Mouse (Mus musculus) hindbrain, embryonic 14.5 days (tissue): ENCODE results near the gene Celf1. TPM values are rescaled to one million over a fixed set of nuclear protein-coding genes. Genes with fewer than 3 reads are reported as not detected.
"Not testable (repeated sequence)": the region's sequence is repeated elsewhere in the genome, so short reads cannot be mapped to it uniquely, and the experiment has no call there.

ENCODE experiments used
- ATAC-seq: fragments of 200-750 bp; cut with Nextera tagmentation; 2 replicates; pipeline ENCODE4 v1.8.0; 2017; ENCODE audit warnings: moderate number of reproducible peaks, mild to moderate bottlenecking, moderate TSS enrichment, moderate library complexity; ENCODE audit not compliant: low FRiP score
- DNase-seq: peaks from one replicate; pipeline ENCODE4 v3.0.0-alpha.2; 2015; ENCODE audit warnings: low spot score
- H3K27ac ChIP-seq: fragments of 300-500 bp; sonication (generic); 2 replicates; pipeline ENCODE4 v1.5.1; 2014; ENCODE audit warnings: mild to moderate bottlenecking, moderate library complexity
- H3K27me3 ChIP-seq: fragments of 300-500 bp; sonication (generic); 2 replicates; pipeline ENCODE4 v1.6.1; 2014; ENCODE audit warnings: mild to moderate bottlenecking, low read length, mixed read lengths; ENCODE audit not compliant: control insufficient read depth, insufficient read depth
- H3K36me3 ChIP-seq: fragments of 300-500 bp; sonication (generic); replicated peaks from 2 replicates; pipeline ENCODE4 v1.6.1; 2014; ENCODE audit not compliant: control insufficient read depth, insufficient read depth
- H3K4me1 ChIP-seq: fragments of 300-500 bp; sonication (generic); replicated peaks from 2 replicates; pipeline ENCODE4 v1.6.1; 2014; ENCODE audit warnings: antibody characterized with exemption, low read length, mixed read lengths; ENCODE audit not compliant: control insufficient read depth, insufficient read depth
- H3K4me2 ChIP-seq: fragments of 300-500 bp; sonication (generic); replicated peaks from 2 replicates; pipeline ENCODE4 v1.6.1; 2014; ENCODE audit warnings: mild to moderate bottlenecking, moderate library complexity
- H3K4me3 ChIP-seq: fragments of 300-500 bp; sonication (generic); replicated peaks from 2 replicates; pipeline ENCODE4 v1.5.1; 2014; ENCODE audit warnings: mild to moderate bottlenecking, low read length
- H3K9ac ChIP-seq: fragments of 300-500 bp; sonication (generic); 2 replicates; pipeline ENCODE4 v1.6.1; 2014
- H3K9me3 ChIP-seq: fragments of 300-500 bp; sonication (generic); 2 replicates; pipeline ENCODE4 v1.6.1; 2016; ENCODE audit warnings: low read length; ENCODE audit not compliant: control insufficient read depth
- WGBS: fragments of 180-500 bp; shearing (Covaris S2); extraction: QIAGEN DNeasy Blood & Tissue Kit; methylation state at CpG from one replicate; pipeline ENCODE4 v1.1.7; 2014; 5-methylcytosine and 5-hydroxymethylcytosine counted together
- polyA plus RNA-seq: library from polyadenylated mRNA; unstranded; fragments of >200 nt; fragmentation: Nextera tagmentation; extraction: Ambion mirVana; gene quantifications from 2 replicates; pipeline ENCODE4 v1.2.1, GENCODE M21; 2014

Gene Celf1
- polyA plus RNA-seq, 1 experiment from 2014 or later: 75.2 TPM

DNA sequence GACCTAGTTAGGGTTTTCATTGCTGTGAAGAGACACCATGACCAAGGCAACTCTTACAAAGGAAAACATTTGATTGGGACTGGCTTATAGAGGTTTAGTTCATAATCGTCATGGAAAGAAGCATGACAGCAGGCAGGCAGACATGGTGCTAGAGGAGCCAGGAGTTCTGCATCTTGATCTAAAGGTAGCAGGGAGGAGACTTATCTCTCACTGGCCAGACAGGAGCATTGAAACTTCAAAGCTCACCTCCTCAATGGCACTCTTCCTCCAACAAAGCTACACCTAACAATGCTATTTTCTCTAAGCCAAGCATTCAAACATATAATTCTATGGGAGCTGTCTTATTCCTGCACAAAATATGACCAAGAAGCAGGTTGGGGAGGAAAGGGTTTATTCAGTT, 86.3 kb downstream of the Celf1 start:
- ATAC-seq (no peak), DNase-seq (no peak)
- 78% methylated on average over 1 of the region's 1 CpGs for WGBS
- Histone ChIP-seq H3K4me3 (no peak overlapping the region), H3K4me2 (no peak overlapping the region), H3K27me3 (no peaks in the 10 kb centered on the region), H3K9ac (no peak overlapping the region), H3K36me3 (no peaks in the 10 kb centered on the region), H3K9me3 (no peaks in the 10 kb centered on the region), H3K4me1 (no peaks in the 10 kb centered on the region), H3K27ac (no peak overlapping the region)

DNA sequence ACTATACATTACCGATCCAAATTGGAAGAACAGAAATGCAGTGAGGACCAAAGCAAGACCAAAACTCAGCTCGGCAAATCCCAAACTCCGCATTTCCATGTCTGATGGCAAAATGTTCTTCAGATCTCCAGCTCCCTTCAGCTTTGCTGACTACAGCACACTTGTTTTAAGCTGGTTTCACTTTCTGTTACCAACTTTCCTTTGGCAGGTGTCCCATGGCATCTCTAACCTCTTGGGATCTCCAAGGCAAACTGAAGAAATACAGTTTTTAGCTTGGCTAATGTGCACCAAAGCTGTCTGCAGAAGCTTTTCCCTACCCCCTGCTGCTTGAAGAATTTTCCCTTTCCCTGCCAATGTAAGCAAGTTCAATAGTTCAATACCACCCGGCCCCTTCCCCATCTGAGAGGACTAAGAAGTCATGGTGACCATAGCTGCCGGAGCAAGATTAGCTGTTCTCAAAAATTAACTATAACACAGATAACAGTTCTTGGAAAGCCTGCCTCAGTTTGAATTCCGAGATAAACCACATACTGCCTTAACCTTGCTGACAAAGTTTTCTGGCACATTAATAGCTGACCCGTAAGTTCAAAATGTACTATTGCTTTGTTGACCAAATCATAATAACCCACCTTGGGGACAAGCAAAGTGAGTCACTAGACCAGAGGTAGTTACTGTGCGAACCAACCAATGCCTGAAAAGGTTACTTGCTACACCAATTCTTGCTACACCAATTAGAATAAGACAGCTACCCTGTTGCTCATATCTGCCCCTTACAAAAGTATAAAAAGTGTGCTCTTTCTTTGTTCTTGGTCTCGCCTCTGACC, 87.4 kb downstream of the Celf1 start:
- no peak overlapping the region for H3K27ac ChIP-seq
- no peaks in the 10 kb centered on the region for H3K4me1 ChIP-seq
- H3K9me3 ChIP-seq: no peaks in the 10 kb centered on the region
- H3K4me2 ChIP-seq: no peak overlapping the region
- 76% methylated on average over 9 of the region's 9 CpGs for WGBS
- H3K9ac ChIP-seq: no peak overlapping the region
- H3K4me3 ChIP-seq: no peak overlapping the region
- H3K36me3 ChIP-seq: no peaks in the 10 kb centered on the region
- no peaks in the 10 kb centered on the region for H3K27me3 ChIP-seq
- ATAC-seq (no peak), DNase-seq (no peak)

DNA sequence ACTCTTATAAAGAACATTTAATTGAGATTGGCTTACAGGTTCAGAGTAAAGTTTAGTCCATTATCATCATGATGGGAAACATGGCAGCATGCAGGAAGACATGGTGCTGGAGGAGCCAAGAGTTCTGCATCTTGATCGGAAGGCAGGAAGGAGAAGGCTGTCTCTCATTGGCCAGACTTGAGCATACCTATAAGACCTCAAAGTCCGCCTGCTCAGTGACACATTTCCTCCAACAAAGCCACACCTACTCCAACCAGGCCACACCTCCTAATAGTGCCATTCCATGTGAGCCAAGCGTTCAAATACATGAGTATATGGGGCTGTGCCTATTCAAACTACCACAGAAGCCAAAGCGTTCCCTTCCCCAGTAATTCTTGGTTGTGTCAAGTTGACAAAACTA, 91.0 kb downstream of the Celf1 start:
- Histone ChIP-seq H3K4me3 (no peak overlapping the region), H3K27me3 (no peaks in the 10 kb centered on the region), H3K4me1 (no peaks in the 10 kb centered on the region), H3K36me3 (no peaks in the 10 kb centered on the region), H3K9ac (no peak overlapping the region), H3K4me2 (no peak overlapping the region), H3K9me3 (no peaks in the 10 kb centered on the region), H3K27ac (no peak overlapping the region)
- WGBS: 82% methylated on average over 4 of the region's 4 CpGs
- DNase-seq (no peak), ATAC-seq (no peak)

DNA sequence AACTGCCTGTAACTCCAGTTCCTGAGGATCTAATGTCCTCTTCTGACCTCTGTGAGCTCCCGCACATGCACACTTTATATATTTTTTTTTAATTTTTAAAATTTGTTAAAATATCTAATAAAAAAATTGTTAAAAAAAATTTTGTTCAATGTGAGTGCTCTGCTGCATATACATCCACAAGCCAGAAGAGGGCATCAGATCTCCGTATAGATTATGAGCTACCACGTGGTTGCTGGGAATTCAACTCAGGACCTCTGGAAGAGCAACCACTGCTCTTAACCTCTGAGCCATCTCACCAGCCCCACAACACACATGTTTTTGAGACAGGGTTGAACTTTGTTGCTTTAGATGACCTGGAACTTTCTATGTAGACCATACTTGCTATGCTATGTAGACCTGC, 92.8 kb downstream of the Celf1 start:
- H3K27ac ChIP-seq: no peak overlapping the region
- no peaks in the 10 kb centered on the region for H3K27me3 ChIP-seq
- no peak overlapping the region for H3K4me2 ChIP-seq
- no peaks in the 10 kb centered on the region for H3K36me3 ChIP-seq
- no peaks in the 10 kb centered on the region for H3K4me1 ChIP-seq
- H3K9me3 ChIP-seq: no peaks in the 10 kb centered on the region
- no peak for DNase-seq
- ATAC-seq: no peak
- H3K4me3 ChIP-seq: no peak overlapping the region
- WGBS: 16% methylated on average over 3 of the region's 3 CpGs
- H3K9ac ChIP-seq: no peak overlapping the region

DNA sequence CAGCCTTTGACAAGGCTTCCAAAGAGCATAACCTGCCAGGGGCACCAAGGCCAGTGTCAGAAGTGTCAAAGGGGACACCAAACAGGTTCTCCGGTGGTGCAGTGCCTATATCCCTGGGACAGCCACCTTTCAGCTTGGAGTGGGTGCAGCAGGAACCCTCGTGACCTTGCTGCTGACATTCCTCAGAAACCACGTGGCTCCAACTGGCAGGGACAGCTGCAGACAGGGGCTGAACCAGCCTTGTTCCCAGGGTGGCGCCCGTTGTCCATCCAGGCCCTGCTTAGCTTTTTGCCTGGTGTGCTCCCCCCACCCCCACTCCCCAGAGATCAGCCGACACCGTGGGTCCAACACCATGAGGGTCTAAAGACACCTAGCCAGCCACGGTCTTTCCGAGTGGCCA, 95.2 kb downstream of the Celf1 start, which contains the start of gene Rapsn:
Gene Rapsn, plus strand, starts transcription at position 236 of the 400 bp plus-strand sequence.
- Histone ChIP-seq H3K4me1 (no peaks in the 10 kb centered on the region), H3K9me3 (no peaks in the 10 kb centered on the region), H3K4me2 (no peak within 1 kb of the TSS), H3K27me3 (no peaks in the 10 kb centered on the region), H3K27ac (no peak within 1 kb of the TSS), H3K36me3 (no peaks in the 10 kb centered on the region), H3K9ac (no peak within 1 kb of the TSS), H3K4me3 (no peak within 1 kb of the TSS)
- WGBS: 70% methylated on average over 9 of the region's 9 CpGs
- ATAC-seq: no peak
- DNase-seq: no peak

DNA sequence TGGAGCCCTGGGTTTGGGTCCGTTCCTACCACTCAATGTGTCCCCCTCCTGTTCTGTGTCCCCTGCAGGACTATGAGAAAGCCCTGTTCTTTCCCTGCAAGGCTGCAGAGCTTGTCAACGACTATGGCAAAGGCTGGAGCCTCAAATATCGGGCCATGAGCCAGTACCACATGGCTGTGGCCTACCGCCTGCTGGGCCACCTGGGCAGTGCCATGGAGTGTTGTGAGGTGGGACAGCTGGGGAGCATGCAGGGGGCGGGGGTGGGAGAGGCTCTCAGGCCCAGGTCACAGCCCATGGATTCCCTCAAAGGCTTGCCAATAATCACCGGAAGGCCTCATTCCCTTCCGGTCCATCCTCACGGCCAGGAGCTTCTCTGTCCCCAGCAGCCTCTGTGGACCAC, 101.6 kb downstream of the Celf1 start:
- Histone ChIP-seq H3K36me3 (no peaks in the 10 kb centered on the region), H3K27ac (no peak overlapping the region), H3K4me2 (no peak overlapping the region), H3K9me3 (no peaks in the 10 kb centered on the region), H3K9ac (no peak overlapping the region), H3K27me3 (no peaks in the 10 kb centered on the region), H3K4me3 (no peak overlapping the region), H3K4me1 (no peaks in the 10 kb centered on the region)
- no peak for ATAC-seq
- WGBS: 69% methylated on average over 8 of the region's 8 CpGs
- no peak for DNase-seq

DNA sequence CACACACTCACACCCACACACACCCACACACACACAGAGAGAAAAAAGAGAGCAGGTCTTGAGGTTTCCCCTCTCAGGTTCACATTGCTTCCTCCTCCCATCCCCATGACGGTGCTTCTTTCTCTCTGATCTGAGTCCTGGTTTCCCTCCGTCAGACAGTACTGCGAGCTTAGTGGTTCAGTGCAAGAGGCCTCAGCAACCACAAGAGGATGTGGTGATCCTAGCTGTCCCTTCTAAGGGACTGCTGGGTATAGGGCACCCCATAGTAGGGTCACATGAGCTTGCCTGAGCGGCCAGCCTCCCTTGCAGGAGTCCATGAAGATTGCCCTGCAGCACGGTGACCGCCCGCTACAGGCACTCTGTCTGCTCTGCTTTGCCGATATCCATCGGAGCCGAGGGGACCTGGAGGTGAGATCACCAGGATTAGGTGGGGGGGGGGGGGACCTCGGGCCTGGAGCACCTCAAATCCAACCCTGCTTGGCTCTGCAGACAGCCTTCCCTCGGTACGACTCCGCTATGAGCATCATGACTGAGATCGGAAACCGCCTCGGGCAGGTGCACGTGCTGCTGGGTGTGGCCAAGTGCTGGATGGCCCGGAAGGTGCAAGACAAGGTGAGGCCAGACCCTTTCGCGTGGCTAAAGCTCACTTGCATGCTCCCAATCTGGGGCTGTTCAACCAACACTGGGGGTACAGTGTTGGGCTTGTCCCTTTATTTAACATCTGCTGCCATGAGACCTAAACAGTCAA, 102.6 kb downstream of the Celf1 start:
- no peak overlapping the region for H3K27ac ChIP-seq
- ATAC-seq (0 out of 2 replicates have a peak, but pooled peaks have one; percentile 27), DNase-seq (no peak)
- H3K4me2 ChIP-seq: no peak overlapping the region
- no peaks in the 10 kb centered on the region for H3K36me3 ChIP-seq
- H3K27me3 ChIP-seq: no peaks in the 10 kb centered on the region
- H3K4me1 ChIP-seq: no peaks in the 10 kb centered on the region
- no peak overlapping the region for H3K4me3 ChIP-seq
- no peak overlapping the region for H3K9ac ChIP-seq
- 77% methylated on average over 21 of the region's 21 CpGs for WGBS
- H3K9me3 ChIP-seq: no peaks in the 10 kb centered on the region

DNA sequence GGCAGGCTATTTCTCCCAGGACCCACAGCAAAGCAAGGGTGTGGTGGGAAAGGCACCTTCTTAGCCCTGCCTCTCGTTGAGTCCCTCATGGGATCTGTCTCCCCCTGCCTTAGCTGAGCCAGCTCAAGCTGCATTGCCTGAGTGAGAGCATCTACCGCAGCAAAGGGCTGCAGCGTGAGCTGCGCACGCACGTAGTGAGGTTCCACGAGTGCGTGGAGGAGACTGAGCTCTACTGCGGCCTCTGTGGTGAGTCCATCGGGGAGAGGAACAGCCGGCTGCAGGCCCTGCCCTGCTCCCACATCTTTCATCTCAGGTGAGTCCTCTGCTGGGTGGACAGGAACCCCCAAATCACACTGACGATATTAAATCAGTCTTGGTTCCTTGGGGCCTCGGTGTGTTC, 104.5 kb downstream of the Celf1 start:
- H3K9me3 ChIP-seq: no peaks in the 10 kb centered on the region

DNA sequence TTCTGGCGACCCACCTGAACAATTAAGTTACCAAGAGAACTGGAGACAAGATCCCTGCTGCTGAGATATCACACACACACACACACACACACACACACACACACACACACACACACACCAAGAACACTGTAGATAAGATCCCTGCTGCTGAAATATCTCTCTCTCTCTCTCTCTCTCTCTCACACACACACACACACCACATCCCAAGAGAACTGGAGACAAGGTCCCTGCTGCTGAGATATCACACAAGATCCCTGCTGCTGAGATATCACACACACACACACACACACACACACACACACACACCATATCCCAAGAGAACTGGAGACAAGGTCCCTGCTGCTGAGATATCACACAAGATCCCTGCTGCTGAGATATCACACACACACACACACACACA, 105.6 kb downstream of the Celf1 start:
- ATAC-seq: not testable (repeated sequence)

More for the DNA sequence above, 104.5 kb downstream of the Celf1 start:
- no peaks in the 10 kb centered on the region for H3K36me3 ChIP-seq
- no peak for DNase-seq
- no peak overlapping the region for H3K9ac ChIP-seq
- H3K4me2 ChIP-seq: no peak overlapping the region
- no peaks in the 10 kb centered on the region for H3K4me1 ChIP-seq
- H3K27me3 ChIP-seq: no peaks in the 10 kb centered on the region
- ATAC-seq: 0 out of 2 replicates have a peak, but pooled peaks have one; percentile 21
- no peak overlapping the region for H3K4me3 ChIP-seq
- no peak overlapping the region for H3K27ac ChIP-seq
- WGBS: 89% methylated on average over 13 of the region's 13 CpGs

More for the DNA sequence above, 105.6 kb downstream of the Celf1 start:
- not testable (repeated sequence) for H3K36me3 ChIP-seq, H3K4me3 ChIP-seq, DNase-seq, H3K9ac ChIP-seq, H3K9me3 ChIP-seq, H3K4me2 ChIP-seq, H3K27ac ChIP-seq, H3K4me1 ChIP-seq, H3K27me3 ChIP-seq
- 100% methylated on average over 1 of the region's 1 CpGs for WGBS
